Mouse (Mus musculus) ovary, postnatal 36 days (tissue): ENCODE results near the gene Rell1.

Experiments
- DNase-seq: peaks from one replicate; pipeline ENCODE4 v3.0.0; 2022; ENCODE audit warnings: low spot score, mixed read lengths

Rell1 gene

GRCm38 (mm10) chr5:63952039-63952438, 16.7 kb downstream of the Rell1 start:
- no peak for DNase-seq

DNA sequence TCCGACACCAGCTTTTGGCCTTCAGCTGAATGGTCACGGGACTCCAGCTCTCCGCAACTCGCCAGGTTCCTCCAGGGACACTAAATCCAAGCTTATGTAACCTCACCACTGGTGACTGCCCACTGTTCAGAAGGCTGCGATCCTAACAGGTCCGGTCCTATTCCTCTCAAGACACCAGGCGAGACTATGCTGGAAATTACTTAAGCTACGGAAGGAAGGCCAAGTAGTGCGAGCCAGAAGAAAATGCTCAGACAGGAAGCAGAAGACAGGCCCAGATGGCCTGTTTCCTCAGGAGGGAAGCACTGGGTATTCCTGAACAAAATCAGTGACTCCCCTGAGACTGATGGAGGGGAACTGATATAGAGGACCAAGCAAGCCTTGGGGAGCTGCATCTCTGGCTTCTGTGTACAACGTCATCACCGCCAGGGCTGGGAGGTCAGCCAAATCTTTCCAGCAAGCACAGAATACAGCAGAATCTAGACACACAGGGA, 17.2 kb downstream of the Rell1 start:
- DNase-seq = no peak

- DNase-seq = no peak
Observed at GRCm38 (mm10) chr5:63949195-63949594, 19.5 kb downstream of the Rell1 start.

DNA sequence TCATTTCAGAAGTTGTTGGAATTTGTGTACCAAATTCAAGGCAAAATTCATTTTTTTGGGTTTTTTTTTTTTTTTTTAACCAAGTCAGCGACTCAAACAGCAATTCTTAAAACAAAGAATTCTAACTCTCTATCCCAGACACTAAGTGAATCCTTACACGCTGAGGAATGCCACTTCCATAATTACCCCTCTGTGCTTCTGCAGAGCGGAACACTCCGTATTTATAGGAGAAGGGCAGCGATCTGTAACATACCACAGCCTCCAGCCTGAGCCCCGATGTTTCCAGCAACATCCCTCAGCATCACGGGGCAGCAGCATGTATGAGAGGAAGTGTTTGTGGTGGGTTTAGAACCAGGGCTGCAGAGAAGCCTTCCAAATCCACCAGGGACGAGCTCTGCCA, 21.2 kb downstream of the Rell1 start:
- no peak for DNase-seq

- no peak for DNase-seq
Observed at GRCm38 (mm10) chr5:63943291-63943690, 25.4 kb downstream of the Rell1 start.

- DNase-seq = no peak
Observed at GRCm38 (mm10) chr5:63941891-63942290, 26.8 kb downstream of the Rell1 start.

DNA sequence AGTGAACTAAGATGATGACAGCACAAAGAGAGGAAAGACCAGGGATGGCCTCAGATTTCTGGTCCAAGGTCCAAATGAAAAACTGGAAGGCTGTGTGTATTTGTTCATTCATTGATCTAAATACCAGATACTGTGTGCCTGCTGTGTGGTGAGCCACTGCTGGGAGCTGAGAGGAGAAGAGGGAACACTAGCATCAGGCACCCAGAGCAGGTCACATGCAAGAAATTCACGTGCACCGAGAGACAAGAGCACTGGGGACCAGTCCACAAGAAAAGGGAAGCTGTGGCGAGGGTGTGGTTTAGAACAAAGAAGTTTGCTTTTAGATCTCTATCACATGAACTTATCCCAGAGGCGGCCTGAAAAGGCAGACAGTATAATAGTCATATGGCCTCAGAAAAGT, 30.1 kb downstream of the Rell1 start:
- DNase-seq = no peak

DNA sequence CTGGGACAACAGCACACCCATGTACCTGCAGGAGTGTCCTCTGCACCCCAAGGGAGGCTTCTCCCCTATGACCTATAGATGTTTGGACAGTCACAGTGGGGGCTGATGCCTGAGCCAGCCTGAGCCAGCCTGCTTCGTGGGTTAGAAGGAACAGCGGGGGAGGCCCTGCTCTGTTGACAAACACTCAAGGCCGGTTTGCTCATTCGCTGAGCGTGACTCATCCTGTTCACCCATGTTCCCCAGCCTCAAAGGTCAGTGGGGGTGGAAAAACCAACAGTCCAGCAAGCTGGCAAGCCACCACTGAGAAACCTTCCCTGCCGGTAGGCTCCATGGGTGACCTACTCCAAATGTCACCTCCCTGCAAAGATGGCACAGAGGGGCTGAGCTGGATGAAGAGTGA, 32.0 kb downstream of the Rell1 start:
- DNase-seq = peak; percentile 53

DNA sequence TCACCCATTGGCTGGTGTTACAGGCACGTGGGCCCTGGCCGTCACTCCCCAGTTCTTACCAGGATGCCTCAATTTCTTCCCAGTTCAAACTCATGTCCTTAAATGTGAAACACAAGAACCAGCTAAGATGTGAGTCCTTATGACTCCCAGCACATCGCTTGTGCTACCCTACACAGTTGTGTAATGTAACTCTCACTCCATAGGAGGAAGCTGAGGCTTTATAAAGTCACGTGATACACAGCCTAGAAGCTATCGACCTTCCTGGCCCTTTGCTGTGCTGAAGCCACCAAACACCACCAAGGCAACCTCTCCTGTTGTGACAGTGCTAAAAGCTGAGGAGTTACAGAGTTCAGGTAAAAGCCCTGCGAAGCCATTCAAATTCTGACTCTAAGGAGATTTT, 33.1 kb downstream of the Rell1 start:
- no peak for DNase-seq

- no peak for DNase-seq
Observed at GRCm38 (mm10) chr5:63932829-63933228, 35.9 kb downstream of the Rell1 start.

GRCm38 (mm10) chr5:63930824-63931358, 37.8 kb downstream of the Rell1 start:
- DNase-seq = no peak

DNA sequence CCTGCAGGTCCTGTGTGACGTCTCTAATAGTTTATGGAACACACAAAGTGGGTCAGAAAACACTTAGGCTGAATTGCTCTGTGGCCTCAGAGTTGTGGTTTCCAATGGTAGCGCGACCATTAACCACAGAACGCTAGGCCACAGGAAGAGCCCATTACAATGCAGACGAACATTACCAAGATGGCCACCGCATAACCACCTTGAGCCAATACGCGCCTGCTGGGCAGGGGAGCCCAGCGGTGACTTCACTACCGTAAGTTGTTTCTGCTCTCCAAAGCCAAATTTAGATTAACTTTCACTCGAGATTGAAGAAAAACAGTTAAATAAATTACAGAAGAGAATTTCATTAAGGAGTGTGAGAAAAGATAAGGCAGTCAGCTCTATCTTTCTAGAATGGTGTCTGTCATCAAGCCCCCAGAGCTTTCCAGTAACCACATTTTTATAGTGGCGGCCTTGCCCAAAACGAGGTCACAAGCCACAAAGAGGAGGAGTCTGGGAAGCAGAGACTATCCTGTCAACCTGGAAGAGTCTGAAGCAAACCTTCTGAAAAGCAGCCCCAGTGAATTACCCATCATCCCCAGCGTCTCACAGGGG, 43.6 kb downstream of the Rell1 start:
- DNase-seq = no peak

- no peak for DNase-seq
Observed at GRCm38 (mm10) chr5:63923305-63924025, 45.2 kb downstream of the Rell1 start.

DNA sequence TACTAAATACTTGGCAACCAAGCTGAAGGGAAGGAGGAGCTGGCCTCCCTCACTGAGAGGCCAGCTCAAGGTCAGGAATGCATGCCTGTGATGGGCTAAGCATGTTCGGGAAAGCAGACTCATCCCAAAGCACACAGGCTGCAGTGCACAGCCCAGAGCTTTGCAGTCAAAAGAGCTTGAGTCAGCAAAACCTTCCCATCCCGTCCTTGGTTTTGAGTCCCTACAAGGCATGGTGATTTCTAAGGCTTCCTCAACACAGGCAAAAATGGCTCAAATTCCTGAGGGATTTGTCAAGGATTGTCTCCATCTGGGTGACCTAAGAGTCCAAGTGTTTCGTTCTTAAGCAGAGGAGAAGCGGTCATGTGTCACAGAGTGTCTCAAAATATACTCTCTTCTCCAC, 50.5 kb downstream of the Rell1 start:
- DNase-seq = no peak

GRCm38 (mm10) chr5:63916457-63917139, 52.1 kb downstream of the Rell1 start:
- no peak for DNase-seq

DNA sequence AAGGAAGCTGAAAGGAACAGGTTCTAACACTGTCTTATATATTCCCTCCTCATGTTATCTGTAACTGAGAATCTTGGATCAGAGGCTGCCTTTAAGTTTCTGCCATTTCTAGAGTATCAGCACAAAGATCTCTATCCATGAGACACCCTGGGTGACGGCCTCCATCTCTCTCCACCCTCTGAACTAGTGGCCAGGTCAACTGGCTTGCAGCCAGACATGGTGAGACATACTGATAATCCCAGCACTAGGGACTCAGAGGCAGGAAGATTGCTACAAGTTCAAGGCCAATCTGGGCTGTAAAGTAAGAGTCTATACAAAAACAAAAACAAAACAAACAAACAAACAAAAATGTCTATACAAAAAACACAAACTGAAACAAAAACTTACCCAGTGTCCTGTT, 53.8 kb downstream of the Rell1 start:
- no peak for DNase-seq

GRCm38 (mm10) chr5:63910171-63910960, 58.3 kb downstream of the Rell1 start:
- DNase-seq = no peak

GRCm38 (mm10) chr5:63907513-63907912, 61.2 kb downstream of the Rell1 start:
- no peak for DNase-seq

DNA sequence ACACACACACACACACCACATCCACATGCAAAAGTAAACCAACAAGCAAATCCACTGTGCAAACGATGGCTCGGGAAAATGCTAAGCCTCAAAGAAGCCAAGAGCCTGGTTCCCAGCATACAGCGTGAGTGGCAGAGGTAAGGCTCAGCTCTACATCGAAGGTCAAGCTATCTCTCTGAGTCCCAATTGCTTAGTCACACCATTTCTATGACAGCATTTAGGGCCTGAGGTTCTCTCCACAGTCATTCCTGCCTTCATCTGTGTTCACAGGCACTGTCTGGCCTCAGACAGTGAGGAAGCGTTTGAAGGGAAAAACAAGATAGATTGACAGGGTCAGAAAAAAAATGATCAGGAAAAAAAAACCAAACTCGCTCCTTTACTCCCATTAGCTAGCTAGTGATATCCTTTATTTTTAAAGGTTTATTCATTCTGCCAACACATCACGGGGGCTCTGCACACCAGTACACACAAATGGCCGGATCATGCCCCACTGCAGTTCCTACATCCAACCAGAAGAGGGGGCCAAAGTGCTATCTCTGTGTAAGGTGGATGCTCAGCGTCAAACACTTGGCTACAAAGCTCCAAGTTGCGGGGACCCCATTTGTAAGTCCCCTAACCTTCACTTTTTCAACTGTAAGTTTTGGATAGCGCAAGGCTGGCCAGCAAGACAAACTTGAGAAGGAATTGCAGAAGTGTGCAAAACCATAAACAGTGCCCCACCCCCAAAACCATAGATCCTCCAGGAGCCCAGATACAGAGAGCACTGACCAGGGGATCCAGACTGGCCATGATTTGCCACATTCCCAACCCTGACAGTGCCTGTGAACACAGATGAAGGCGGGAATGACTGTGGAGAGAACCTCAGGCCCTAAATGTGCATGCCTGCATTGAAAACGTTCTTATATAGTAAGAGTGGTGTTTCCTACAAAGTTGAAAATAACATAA, 62.3 kb downstream of the Rell1 start:
- DNase-seq = peak; percentile 75

- DNase-seq = no peak
Observed at GRCm38 (mm10) chr5:63903329-63903728, 65.4 kb downstream of the Rell1 start.

DNA sequence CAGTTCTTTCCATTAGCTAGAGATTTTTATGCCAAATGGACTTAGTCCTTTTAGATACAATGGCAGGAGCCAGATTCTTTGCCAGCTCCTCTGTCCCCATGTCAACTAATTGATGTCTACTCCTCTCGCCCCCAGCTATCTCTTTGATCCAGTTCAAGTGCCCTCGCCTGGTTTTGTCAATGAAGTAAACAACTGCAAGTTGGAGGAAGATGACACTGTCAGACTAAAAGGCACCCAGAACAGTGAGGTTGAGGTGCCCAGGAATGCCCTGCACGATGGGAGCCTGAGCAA, 70.9 kb downstream of the Rell1 start:
- DNase-seq = no peak
